Mouse (Mus musculus): Measurements from ENCODE around the gene 4932438H23Rik. TPM values are rescaled to one million over a fixed set of nuclear protein-coding genes. Genes with fewer than 3 reads are reported as not detected.

The 4932438H23Rik gene
- polyA plus RNA-seq, 1 experiment from 2014 or later: 0.18 TPM

DNA sequence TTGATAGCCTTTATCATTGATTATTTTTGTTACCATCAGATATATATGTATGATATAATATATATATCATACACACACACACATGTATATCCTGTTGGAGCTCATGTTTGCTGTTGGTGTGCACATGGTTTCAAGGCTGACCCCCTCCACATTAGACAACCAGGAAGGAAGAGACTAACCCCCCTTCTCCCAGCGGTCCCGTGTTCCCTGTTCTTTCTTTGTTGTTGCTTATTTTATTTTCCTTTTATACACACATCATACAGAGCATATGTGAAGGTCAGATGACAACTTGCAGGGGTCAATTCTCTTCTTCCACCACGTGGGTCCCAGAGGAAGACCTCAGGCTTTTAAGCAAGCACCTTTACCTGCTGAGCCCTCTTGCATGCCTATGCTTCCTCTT lies 29.3 kb upstream of the 4932438H23Rik start:
- Histone ChIP-seq H3K36me3 (no peaks in the 10 kb centered on the region), H3K4me3 (no peak overlapping the region), H3K27ac (no peak overlapping the region), H3K27me3 (no peaks in the 10 kb centered on the region; the same call in 1 of the 2 replicates), H3K4me2 (replicated peaks) (no peak overlapping the region), H3K9me3 (no peaks in the 10 kb centered on the region), H3K9ac (no peak overlapping the region), H3K4me1 (peaks cover 3% of the 10 kb centered on the region; the same call in 1 of the 2 replicates)
- ATAC-seq (ENCODE audit: insufficient number of reproducible peaks, insufficient read depth, low FRiP score, low TSS enrichment): no peak
- WGBS: 74% methylated on average over 3 of the region's 3 CpGs

DNA sequence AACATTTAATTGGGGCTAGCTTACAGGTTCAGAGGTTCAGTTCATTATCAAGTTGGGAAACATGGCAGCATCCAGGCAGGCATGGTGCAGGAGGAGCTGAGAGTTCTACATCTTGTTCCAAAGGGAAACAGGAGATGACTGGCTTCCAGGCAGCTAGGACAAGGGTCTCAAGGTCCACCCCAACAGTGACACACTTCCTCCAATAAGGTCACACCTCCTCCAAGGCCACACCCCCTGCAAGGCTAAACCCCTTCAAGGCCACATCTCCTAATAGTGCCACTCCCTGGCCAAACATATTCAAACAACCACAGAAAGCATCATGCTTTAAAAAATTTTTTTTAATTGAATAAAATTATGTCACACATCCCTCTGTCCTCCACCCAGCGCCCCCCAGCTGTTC lies 28.9 kb upstream of the 4932438H23Rik start:
- WGBS: 74% methylated on average over 1 of the region's 1 CpGs
- ATAC-seq (ENCODE audit: insufficient number of reproducible peaks, insufficient read depth, low FRiP score, low TSS enrichment): no peak
- Histone ChIP-seq H3K27ac (no peak overlapping the region), H3K9me3 (no peaks in the 10 kb centered on the region), H3K9ac (no peak overlapping the region), H3K4me2 (replicated peaks) (no peak overlapping the region), H3K4me3 (no peak overlapping the region), H3K4me1 (peaks cover 3% of the 10 kb centered on the region; the same call in 1 of the 2 replicates), H3K27me3 (no peaks in the 10 kb centered on the region; the same call in 1 of the 2 replicates), H3K36me3 (no peaks in the 10 kb centered on the region)

DNA sequence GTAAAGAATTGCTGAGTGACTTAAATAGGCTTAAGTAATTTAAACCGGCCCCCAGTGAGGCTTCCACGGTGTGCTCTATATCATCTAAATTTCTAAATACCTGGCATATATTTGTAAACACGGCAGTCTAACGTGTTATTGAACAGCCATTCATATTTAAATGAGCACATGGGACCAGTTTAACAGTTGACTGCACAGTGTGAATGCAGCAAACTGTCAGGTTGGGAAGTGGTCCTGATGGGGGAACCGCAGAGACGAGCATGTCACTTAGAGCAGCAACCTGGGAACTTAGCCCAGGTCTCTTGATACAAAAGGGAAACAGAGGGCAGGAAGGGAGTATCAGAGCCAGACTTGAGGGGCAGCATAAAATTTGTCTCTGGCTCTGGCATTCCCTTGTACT lies 25.0 kb upstream of the 4932438H23Rik start:
- no peaks in the 10 kb centered on the region for H3K9me3 ChIP-seq
- no peak overlapping the region for H3K27ac ChIP-seq
- no peaks in the 10 kb centered on the region for H3K36me3 ChIP-seq
- H3K27me3 ChIP-seq: 0 out of 2 replicates have a peak, but pooled peaks cover 3% of the 10 kb centered on the region
- no peak for ATAC-seq (ENCODE audit: insufficient number of reproducible peaks, insufficient read depth, low FRiP score, low TSS enrichment)
- no peak overlapping the region for H3K9ac ChIP-seq
- no peak overlapping the region for H3K4me2 ChIP-seq (replicated peaks)
- H3K4me1 ChIP-seq: peaks cover under 1% of the 10 kb centered on the region; the same call in 1 of the 2 replicates
- 67% methylated on average over 6 of the region's 6 CpGs for WGBS
- H3K4me3 ChIP-seq: no peak overlapping the region

DNA sequence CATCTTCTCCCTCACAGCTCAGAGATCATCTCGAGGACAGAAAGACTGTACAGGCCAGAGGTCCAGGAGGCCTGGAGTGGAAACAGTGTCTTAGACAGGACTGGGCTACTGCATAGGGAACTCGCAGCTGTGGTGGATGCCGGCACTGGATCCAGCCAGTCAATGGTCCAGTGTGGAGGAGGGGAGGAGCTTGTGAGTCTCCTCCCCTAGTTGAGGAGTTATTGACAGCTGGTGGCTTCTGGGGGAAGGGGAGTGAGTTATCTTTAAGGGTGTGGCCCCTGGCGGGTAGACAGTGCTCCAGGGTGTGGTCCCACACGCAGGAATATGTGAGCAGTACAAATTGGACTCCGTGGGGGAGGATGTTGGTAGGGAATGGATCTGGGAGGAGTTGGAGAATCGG lies 21.8 kb upstream of the 4932438H23Rik start:
- Histone ChIP-seq H3K27ac (no peak overlapping the region), H3K36me3 (no peaks in the 10 kb centered on the region), H3K4me3 (no peak overlapping the region), H3K4me1 (no peaks in the 10 kb centered on the region; the same call in 1 of the 2 replicates), H3K27me3 (0 out of 2 replicates have a peak, but pooled peaks cover 3% of the 10 kb centered on the region), H3K9ac (no peak overlapping the region), H3K9me3 (no peaks in the 10 kb centered on the region), H3K4me2 (replicated peaks) (no peak overlapping the region)
- 72% methylated on average over 7 of the region's 7 CpGs for WGBS
- no peak for ATAC-seq (ENCODE audit: insufficient number of reproducible peaks, insufficient read depth, low FRiP score, low TSS enrichment)

DNA sequence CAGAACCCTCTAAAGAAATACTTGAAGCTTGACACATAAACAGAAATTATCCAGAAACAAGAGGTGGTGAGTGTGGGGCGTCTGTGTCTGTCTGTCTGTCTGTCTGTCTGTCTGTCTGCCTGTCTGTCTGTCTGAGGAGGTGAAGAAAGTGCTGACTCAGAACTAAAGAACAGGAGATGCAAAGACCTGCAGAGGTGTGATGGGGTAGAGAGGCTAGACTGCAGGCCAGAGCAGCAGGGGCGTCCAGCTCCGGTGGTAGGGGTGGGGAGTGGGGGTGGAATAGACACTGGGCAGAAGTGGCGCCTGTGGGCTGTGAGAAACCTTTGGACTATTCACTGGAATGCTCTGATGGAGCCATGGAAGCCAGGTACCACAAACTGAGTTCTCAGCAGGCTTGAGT lies 21.1 kb upstream of the 4932438H23Rik start:
- Histone ChIP-seq H3K9ac (no peak overlapping the region), H3K4me2 (replicated peaks) (no peak overlapping the region), H3K4me3 (no peak overlapping the region), H3K27me3 (0 out of 2 replicates have a peak, but pooled peaks cover 3% of the 10 kb centered on the region), H3K36me3 (no peaks in the 10 kb centered on the region), H3K27ac (no peak overlapping the region), H3K4me1 (no peaks in the 10 kb centered on the region; the same call in 1 of the 2 replicates), H3K9me3 (no peaks in the 10 kb centered on the region)
- 85% methylated on average over 4 of the region's 4 CpGs for WGBS
- ATAC-seq (ENCODE audit: insufficient number of reproducible peaks, insufficient read depth, low FRiP score, low TSS enrichment): no peak

DNA sequence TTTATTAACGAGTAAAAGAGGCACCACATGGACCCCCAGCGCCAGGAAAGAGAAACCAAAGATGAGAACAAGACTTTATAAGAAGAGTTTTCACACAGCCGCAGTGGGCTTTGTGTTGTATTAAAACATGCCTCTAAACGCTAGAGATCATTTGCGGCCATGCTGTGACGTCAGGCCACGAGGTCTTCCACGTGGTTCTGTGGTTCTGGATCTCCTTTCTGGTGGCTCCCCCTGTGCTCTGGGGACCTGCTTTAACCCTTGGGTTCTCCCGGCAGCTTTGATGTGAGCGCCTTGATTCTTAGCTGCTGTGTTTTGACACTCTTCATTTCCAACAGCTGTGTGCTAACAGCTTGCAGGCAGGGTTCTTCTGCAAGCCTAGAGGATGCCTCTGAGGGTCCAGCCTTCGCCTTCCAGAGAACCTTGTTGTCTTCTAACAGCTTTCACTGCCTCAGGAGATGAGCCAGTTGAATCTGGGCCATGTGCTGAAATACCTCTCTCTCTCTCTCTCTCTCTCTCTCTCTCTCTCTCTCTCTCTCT lies 16.1 kb upstream of the 4932438H23Rik start:
- H3K9me3 ChIP-seq: no peaks in the 10 kb centered on the region
- H3K4me3 ChIP-seq: no peak overlapping the region
- H3K27me3 ChIP-seq: no peaks in the 10 kb centered on the region
- WGBS: 42% methylated on average over 11 of the region's 11 CpGs
- H3K4me1 ChIP-seq: no peaks in the 10 kb centered on the region; the same call in 1 of the 2 replicates
- no peak overlapping the region for H3K9ac ChIP-seq
- H3K36me3 ChIP-seq: no peaks in the 10 kb centered on the region
- H3K27ac ChIP-seq: no peak overlapping the region
- ATAC-seq (ENCODE audit: insufficient number of reproducible peaks, insufficient read depth, low FRiP score, low TSS enrichment): no peak
- H3K4me2 ChIP-seq (replicated peaks): no peak overlapping the region

DNA sequence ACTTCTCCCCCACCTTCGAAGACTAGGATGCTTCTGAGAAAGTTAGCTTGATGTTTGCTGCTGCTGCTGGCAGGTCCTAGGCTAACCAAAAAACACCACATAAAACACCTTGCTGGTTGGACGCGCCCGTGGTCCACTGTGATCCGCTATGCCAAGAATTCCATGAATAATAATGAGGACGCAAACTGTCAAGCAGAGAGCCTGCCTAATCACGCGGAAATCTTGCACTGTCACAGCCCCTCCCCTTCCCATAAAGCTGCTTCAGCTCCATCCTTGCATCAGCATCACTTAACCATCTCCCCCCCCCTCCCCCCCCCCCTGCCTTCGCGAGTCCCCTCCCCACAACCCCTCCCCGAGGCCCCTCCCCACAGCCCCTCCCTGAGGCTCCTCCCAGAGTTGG lies 12.7 kb upstream of the 4932438H23Rik start:
- Histone ChIP-seq H3K4me2 (replicated peaks) (no peak overlapping the region), H3K9me3 (no peaks in the 10 kb centered on the region), H3K4me3 (no peak overlapping the region), H3K27ac (no peak overlapping the region), H3K27me3 (peaks cover 14% of the 10 kb centered on the region; the same call in 1 of the 2 replicates), H3K9ac (no peak overlapping the region), H3K36me3 (no peaks in the 10 kb centered on the region), H3K4me1 (no peaks in the 10 kb centered on the region)
- no peak for ATAC-seq (ENCODE audit: insufficient number of reproducible peaks, insufficient read depth, low FRiP score, low TSS enrichment)
- WGBS: 74% methylated on average over 9 of the region's 11 CpGs

DNA sequence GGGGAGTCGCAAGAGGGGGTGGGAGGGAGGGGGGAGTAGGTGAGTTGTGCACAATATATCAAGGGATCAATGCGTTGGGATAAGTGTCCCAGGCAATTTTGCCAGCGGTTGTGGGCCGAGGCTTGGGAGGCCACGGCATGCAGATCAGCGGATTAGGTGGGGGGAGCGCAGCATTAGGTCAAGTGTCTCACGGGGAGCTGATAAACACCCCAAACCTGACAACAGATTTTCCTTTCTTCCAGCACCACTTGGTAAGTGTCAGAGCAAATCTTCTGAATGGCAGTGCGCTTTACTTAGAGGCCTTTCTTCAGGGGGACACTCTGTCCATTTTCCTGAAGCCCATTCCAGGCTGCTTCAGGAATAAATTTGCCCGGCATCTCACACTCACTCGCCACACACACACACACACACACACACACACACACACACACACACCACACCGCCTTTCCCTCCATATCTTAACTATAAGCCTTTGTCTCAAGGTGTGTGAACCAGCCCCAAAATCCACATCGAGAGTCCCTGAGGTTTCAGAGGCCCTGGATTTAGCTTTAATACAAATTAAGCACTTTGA lies 10.6 kb upstream of the 4932438H23Rik start:
- no peak overlapping the region for H3K4me3 ChIP-seq
- H3K36me3 ChIP-seq: no peaks in the 10 kb centered on the region
- no peak overlapping the region for H3K4me2 ChIP-seq (replicated peaks)
- H3K4me1 ChIP-seq: no peaks in the 10 kb centered on the region
- ATAC-seq (ENCODE audit: insufficient number of reproducible peaks, insufficient read depth, low FRiP score, low TSS enrichment): no peak
- H3K9ac ChIP-seq: no peak overlapping the region
- peaks cover 14% of the 10 kb centered on the region; the same call in 1 of the 2 replicates for H3K27me3 ChIP-seq
- 32% methylated on average over 13 of the region's 13 CpGs for WGBS
- H3K9me3 ChIP-seq: no peaks in the 10 kb centered on the region
- no peak overlapping the region for H3K27ac ChIP-seq

DNA sequence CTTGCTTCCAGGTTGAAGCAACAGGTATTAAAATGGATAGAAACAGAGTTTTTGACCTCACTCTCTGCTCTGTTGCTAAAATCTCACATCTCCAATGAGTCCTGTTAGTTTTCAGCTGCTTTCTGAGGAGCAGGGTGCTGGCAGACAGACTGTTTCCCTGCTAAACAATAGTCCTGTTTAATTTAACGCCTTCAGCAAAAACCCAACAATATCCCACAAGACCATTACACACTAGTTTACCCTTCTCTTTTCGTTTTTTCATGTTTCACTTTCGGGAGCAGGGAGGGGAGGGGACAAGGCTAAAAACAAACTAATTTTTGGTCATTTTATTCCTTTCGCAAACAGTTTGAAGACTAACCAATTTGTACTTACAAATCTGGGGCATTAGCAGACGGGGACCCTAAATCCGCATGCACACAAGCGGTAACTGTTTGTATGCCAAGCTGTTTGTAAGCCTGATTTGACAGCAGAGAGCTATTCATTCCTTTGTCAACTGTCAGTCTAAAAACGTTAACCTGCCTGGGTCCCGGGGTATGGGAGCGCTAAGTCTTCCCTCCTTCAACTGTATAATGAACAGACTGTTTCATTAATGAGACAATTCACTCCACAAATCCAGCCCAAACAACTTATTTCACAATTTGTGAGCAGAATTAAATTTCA lies 10.0 kb upstream of the 4932438H23Rik start:
- Histone ChIP-seq H3K4me2 (replicated peaks) (no peak overlapping the region), H3K9ac (no peak overlapping the region), H3K4me3 (no peak overlapping the region), H3K36me3 (no peaks in the 10 kb centered on the region), H3K9me3 (no peaks in the 10 kb centered on the region), H3K27ac (no peak overlapping the region), H3K27me3 (peaks cover 14% of the 10 kb centered on the region; the same call in 1 of the 2 replicates), H3K4me1 (no peaks in the 10 kb centered on the region)
- no peak for ATAC-seq (ENCODE audit: insufficient number of reproducible peaks, insufficient read depth, low FRiP score, low TSS enrichment)
- 37% methylated on average over 10 of the region's 10 CpGs for WGBS

DNA sequence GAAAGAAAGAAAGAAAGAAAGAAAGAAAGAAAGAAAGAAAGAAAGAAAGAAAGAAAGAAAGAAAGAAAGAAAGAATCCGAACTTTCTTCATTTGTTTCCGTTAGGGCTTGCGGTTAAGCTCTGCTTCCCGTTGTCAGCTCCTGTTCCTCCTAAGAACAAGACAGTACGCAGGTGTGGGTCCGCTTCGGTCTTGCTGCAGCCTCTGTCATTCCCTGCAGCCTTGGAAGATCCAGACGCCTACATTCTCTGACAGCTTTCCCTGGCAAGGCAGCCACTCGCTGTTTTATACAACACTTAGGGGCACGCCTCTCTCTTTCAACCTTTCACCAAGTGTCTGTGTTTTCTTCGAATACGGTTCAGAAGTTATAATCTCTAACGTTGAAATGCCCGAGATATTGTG lies 8.5 kb upstream of the 4932438H23Rik start:
- 81% methylated on average over 14 of the region's 14 CpGs for WGBS
- Histone ChIP-seq H3K27ac (no peak overlapping the region), H3K36me3 (no peaks in the 10 kb centered on the region), H3K9me3 (no peaks in the 10 kb centered on the region), H3K9ac (no peak overlapping the region), H3K27me3 (peaks cover 20% of the 10 kb centered on the region), H3K4me3 (no peak overlapping the region), H3K4me2 (replicated peaks) (no peak overlapping the region), H3K4me1 (no peaks in the 10 kb centered on the region; the same call in 1 of the 2 replicates)
- ATAC-seq (ENCODE audit: insufficient number of reproducible peaks, insufficient read depth, low FRiP score, low TSS enrichment): no peak

DNA sequence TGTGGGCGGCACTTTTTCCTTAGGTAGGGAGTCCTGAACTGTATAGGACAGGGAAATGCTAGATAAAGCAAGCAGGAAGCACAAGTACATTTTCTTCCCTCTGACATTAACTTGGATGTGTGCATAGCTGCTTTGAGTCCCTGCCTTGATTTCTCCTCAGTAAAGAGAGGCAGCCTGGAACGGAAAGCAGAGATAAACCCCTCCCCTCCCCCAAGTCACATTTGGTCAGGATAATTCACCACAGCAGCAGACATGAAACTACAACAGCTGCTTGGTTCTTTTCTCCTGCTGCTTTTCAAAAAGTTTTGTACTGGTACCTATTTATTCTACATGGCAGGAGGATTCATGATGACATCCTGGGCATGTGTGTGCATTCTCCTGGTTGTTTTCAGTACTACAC lies 5.6 kb upstream of the 4932438H23Rik start:
- Histone ChIP-seq H3K36me3 (no peaks in the 10 kb centered on the region), H3K27ac (no peak overlapping the region), H3K4me1 (no peaks in the 10 kb centered on the region; the same call in 1 of the 2 replicates), H3K4me2 (replicated peaks) (no peak overlapping the region), H3K9me3 (no peaks in the 10 kb centered on the region), H3K27me3 (peaks cover 16% of the 10 kb centered on the region), H3K9ac (no peak overlapping the region), H3K4me3 (no peak overlapping the region)
- WGBS: 67% methylated on average over 2 of the region's 2 CpGs
- no peak for ATAC-seq (ENCODE audit: insufficient number of reproducible peaks, insufficient read depth, low FRiP score, low TSS enrichment)
